Mouse (Mus musculus) forebrain, embryonic 10.5 days (tissue): ENCODE measurements around the gene Myo1e. TPM values are rescaled to one million over a fixed set of nuclear protein-coding genes. Genes with fewer than 3 reads are reported as not detected.

ENCODE experiments used
- DNase-seq: peaks from one replicate; pipeline ENCODE4 v3.0.0-alpha.2; 2017; ENCODE audit warnings: low spot score; ENCODE audit errors: extremely low spot score
- H3K27ac ChIP-seq: fragments of 300-500 bp; sonication (generic); 2 replicates; pipeline ENCODE4 v1.5.1; 2016; ENCODE audit warnings: mild to moderate bottlenecking
- H3K27me3 ChIP-seq: fragments of 300-500 bp; sonication (generic); 2 replicates; pipeline ENCODE4 v1.6.1; 2016; ENCODE audit warnings: mild to moderate bottlenecking; ENCODE audit not compliant: poor library complexity, severe bottlenecking
- H3K36me3 ChIP-seq: fragments of 300-500 bp; sonication (generic); replicated peaks from 2 replicates; pipeline ENCODE4 v1.6.1; 2016; ENCODE audit warnings: mild to moderate bottlenecking, moderate library complexity
- H3K4me1 ChIP-seq: fragments of 300-500 bp; sonication (generic); 2 replicates; pipeline ENCODE4 v1.6.1; 2016
- H3K4me3 ChIP-seq: fragments of 300-500 bp; sonication (generic); 2 replicates; pipeline ENCODE4 v1.5.1; 2016; ENCODE audit warnings: mild to moderate bottlenecking, moderate library complexity
- H3K9me3 ChIP-seq: fragments of 300-500 bp; sonication (generic); 2 replicates; pipeline ENCODE4 v1.6.1; 2016; ENCODE audit warnings: mild to moderate bottlenecking, moderate library complexity
- WGBS: fragments of 180-500 bp; shearing (Covaris S2); methylation state at CpG from one replicate; pipeline ENCODE4 v1.1.7; 2016; 5-methylcytosine and 5-hydroxymethylcytosine counted together
- polyA plus RNA-seq: library from polyadenylated mRNA; unstranded; fragments of >200 nt; fragmentation: Nextera tagmentation; extraction: Ambion mirVana; gene quantifications from 2 replicates; pipeline ENCODE4 v1.2.1, GENCODE M21; 2016

The Myo1e gene
- polyA plus RNA-seq, 1 experiment from 2014 or later, result 11.4 TPM

- Histone ChIP-seq H3K4me3 (no peak overlapping the region), H3K4me1 (no peaks in the 10 kb centered on the region), H3K27me3 (no peaks in the 10 kb centered on the region), H3K9me3 (no peaks in the 10 kb centered on the region), H3K27ac (no peak overlapping the region), H3K36me3 (no peaks in the 10 kb centered on the region)
- no peak for DNase-seq
- WGBS, result 89% methylated on average over 10 of the region's 10 CpGs
Observed at GRCm38 (mm10) chr9:70232044-70233010, 25.2 kb downstream of the Myo1e start.

- no peaks in the 10 kb centered on the region for H3K4me1 ChIP-seq
- H3K27ac ChIP-seq, result no peak overlapping the region
- WGBS, result 87% methylated on average over 3 of the region's 3 CpGs
- H3K27me3 ChIP-seq, result no peaks in the 10 kb centered on the region
- DNase-seq, result no peak
- H3K36me3 ChIP-seq, result no peaks in the 10 kb centered on the region
- H3K9me3 ChIP-seq, result no peaks in the 10 kb centered on the region
- H3K4me3 ChIP-seq, result no peak overlapping the region
Observed at GRCm38 (mm10) chr9:70237136-70237535, 30.0 kb downstream of the Myo1e start.

- no peak for DNase-seq
- Histone ChIP-seq H3K27me3 (no peaks in the 10 kb centered on the region), H3K4me1 (0 out of 2 replicates have a peak, but pooled peaks cover 3% of the 10 kb centered on the region), H3K4me3 (no peak overlapping the region), H3K27ac (no peak overlapping the region), H3K9me3 (no peaks in the 10 kb centered on the region), H3K36me3 (no peaks in the 10 kb centered on the region)
- WGBS, result 67% methylated on average over 2 of the region's 2 CpGs
Observed at GRCm38 (mm10) chr9:70237561-70237960, 30.4 kb downstream of the Myo1e start.

- Histone ChIP-seq H3K4me1 (0 out of 2 replicates have a peak, but pooled peaks cover 3% of the 10 kb centered on the region), H3K27me3 (no peaks in the 10 kb centered on the region), H3K4me3 (no peak overlapping the region), H3K27ac (no peak overlapping the region), H3K36me3 (no peaks in the 10 kb centered on the region), H3K9me3 (no peaks in the 10 kb centered on the region)
- DNase-seq, result no peak
- WGBS, result 93% methylated on average over 6 of the region's 6 CpGs
Observed at GRCm38 (mm10) chr9:70238391-70238790, 31.2 kb downstream of the Myo1e start.

- H3K36me3 ChIP-seq, result no peaks in the 10 kb centered on the region
- no peaks in the 10 kb centered on the region for H3K27me3 ChIP-seq
- H3K4me1 ChIP-seq, result 0 out of 2 replicates have a peak, but pooled peaks cover 3% of the 10 kb centered on the region
- no peak overlapping the region for H3K27ac ChIP-seq
- WGBS, result 84% methylated on average over 3 of the region's 3 CpGs
- H3K4me3 ChIP-seq, result no peak overlapping the region
- H3K9me3 ChIP-seq, result no peaks in the 10 kb centered on the region
- no peak for DNase-seq
Observed at GRCm38 (mm10) chr9:70239229-70239628, 32.1 kb downstream of the Myo1e start.

- DNase-seq, result no peak
- no peaks in the 10 kb centered on the region for H3K27me3 ChIP-seq
- no peaks in the 10 kb centered on the region for H3K36me3 ChIP-seq
- no peaks in the 10 kb centered on the region for H3K9me3 ChIP-seq
- 0 out of 2 replicates have a peak, but pooled peaks cover 3% of the 10 kb centered on the region for H3K4me1 ChIP-seq
- 91% methylated on average over 16 of the region's 16 CpGs for WGBS
- H3K27ac ChIP-seq, result no peak overlapping the region
- H3K4me3 ChIP-seq, result no peak overlapping the region
Observed at GRCm38 (mm10) chr9:70240703-70241410, 33.7 kb downstream of the Myo1e start.

- no peaks in the 10 kb centered on the region for H3K36me3 ChIP-seq
- no peaks in the 10 kb centered on the region for H3K9me3 ChIP-seq
- 90% methylated on average over 8 of the region's 8 CpGs for WGBS
- no peak overlapping the region for H3K4me3 ChIP-seq
- H3K4me1 ChIP-seq, result peaks cover 6% of the 10 kb centered on the region; the same call in 1 of the 2 replicates
- H3K27ac ChIP-seq, result no peak overlapping the region
- DNase-seq, result no peak
- H3K27me3 ChIP-seq, result no peaks in the 10 kb centered on the region
Observed at GRCm38 (mm10) chr9:70241411-70241961, 34.3 kb downstream of the Myo1e start.

- no peaks in the 10 kb centered on the region for H3K36me3 ChIP-seq
- H3K9me3 ChIP-seq, result no peaks in the 10 kb centered on the region
- 90% methylated on average over 4 of the region's 4 CpGs for WGBS
- H3K27ac ChIP-seq, result no peak overlapping the region
- H3K4me1 ChIP-seq, result peaks cover 8% of the 10 kb centered on the region; the same call in 1 of the 2 replicates
- H3K27me3 ChIP-seq, result no peaks in the 10 kb centered on the region
- no peak for DNase-seq
- no peak overlapping the region for H3K4me3 ChIP-seq
Observed at GRCm38 (mm10) chr9:70242112-70242862, 35.1 kb downstream of the Myo1e start.

- no peak overlapping the region for H3K4me3 ChIP-seq
- H3K36me3 ChIP-seq, result no peaks in the 10 kb centered on the region
- H3K9me3 ChIP-seq, result no peaks in the 10 kb centered on the region
- no peaks in the 10 kb centered on the region for H3K27me3 ChIP-seq
- no peak overlapping the region for H3K27ac ChIP-seq
- H3K4me1 ChIP-seq, result peaks cover 8% of the 10 kb centered on the region; the same call in 1 of the 2 replicates
- 81% methylated on average over 8 of the region's 8 CpGs for WGBS
- no peak for DNase-seq
Observed at GRCm38 (mm10) chr9:70243241-70243640, 36.1 kb downstream of the Myo1e start.

GRCm38 (mm10) chr9:70243708-70244107, 36.6 kb downstream of the Myo1e start:
- WGBS, result 92% methylated on average over 2 of the region's 2 CpGs
- no peaks in the 10 kb centered on the region for H3K36me3 ChIP-seq
- H3K27ac ChIP-seq, result no peak overlapping the region
- H3K4me1 ChIP-seq, result peaks cover 8% of the 10 kb centered on the region; the same call in 1 of the 2 replicates
- H3K4me3 ChIP-seq, result no peak overlapping the region
- no peaks in the 10 kb centered on the region for H3K27me3 ChIP-seq
- H3K9me3 ChIP-seq, result no peaks in the 10 kb centered on the region
- DNase-seq, result no peak

GRCm38 (mm10) chr9:70244115-70244514, 37.0 kb downstream of the Myo1e start:
- peaks cover 8% of the 10 kb centered on the region; the same call in 1 of the 2 replicates for H3K4me1 ChIP-seq
- no peak for DNase-seq
- H3K4me3 ChIP-seq, result no peak overlapping the region
- no peaks in the 10 kb centered on the region for H3K27me3 ChIP-seq
- H3K36me3 ChIP-seq, result no peaks in the 10 kb centered on the region
- no peak overlapping the region for H3K27ac ChIP-seq
- no peaks in the 10 kb centered on the region for H3K9me3 ChIP-seq
- WGBS, result 68% methylated on average over 7 of the region's 7 CpGs

- Histone ChIP-seq H3K9me3 (no peaks in the 10 kb centered on the region), H3K27me3 (no peaks in the 10 kb centered on the region), H3K36me3 (no peaks in the 10 kb centered on the region), H3K4me3 (no peak overlapping the region), H3K4me1 (peaks cover 15% of the 10 kb centered on the region; the same call in 1 of the 2 replicates), H3K27ac (no peak overlapping the region)
- no peak for DNase-seq
- 93% methylated on average over 9 of the region's 9 CpGs for WGBS
Observed at GRCm38 (mm10) chr9:70245040-70245439, 37.9 kb downstream of the Myo1e start.
